8 mouse cellular contexts compared by ENCODE assay signal in the genomic region with DNA sequence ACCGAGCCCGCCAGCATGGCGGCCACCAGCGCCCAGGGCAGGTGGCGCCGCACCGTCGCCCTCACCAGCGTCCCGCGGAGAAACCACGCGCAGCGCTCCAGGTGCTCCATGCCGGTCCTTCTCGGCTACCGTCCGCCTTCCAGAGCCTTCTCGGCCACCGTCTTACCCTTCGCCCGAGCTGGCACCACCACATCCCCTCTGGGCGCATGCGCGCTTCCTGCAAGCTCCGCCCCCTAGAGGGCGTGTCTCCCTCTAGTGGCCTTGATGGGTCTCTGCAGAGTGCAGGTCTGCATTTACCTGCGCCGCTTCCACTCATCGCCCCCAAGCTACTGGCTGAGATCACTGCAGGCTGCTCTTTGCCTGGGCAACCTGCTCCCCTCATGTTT. TPM values are rescaled to one million over a fixed set of nuclear protein-coding genes. Genes with fewer than 3 reads are reported as not detected.
A peak's percentile ranks its signal among the peaks of the same experiment; 100 is the strongest.
DNase-seq lines count a peak whose midpoint lies in the region; ATAC-seq and TF ChIP-seq lines count a peak whose summit lies in the region.

A gene (minus strand): TSS at position 164 of the 386 bp plus-strand sequence.

- peaks cover 5% of the 10 kb centered on the region; the same call in 1 of the 2 replicates for H3K79me2 ChIP-seq in liver, adult 2 months (ENCODE audit: control insufficient read depth, insufficient read depth, low read length)
- H3K79me2 ChIP-seq in myocyte (ENCODE audit: control insufficient read depth, insufficient read depth), result no peaks in the 10 kb centered on the region

- peak; percentile 98 for ATAC-seq in erythroblast, adult 5-6 weeks (replicated peaks; ENCODE audit: low FRiP score, poor library complexity, severe bottlenecking)
- ATAC-seq in heart, embryonic 11.5 days (replicated peaks; ENCODE audit: insufficient number of reproducible peaks, low FRiP score, low TSS enrichment), result peak; percentile 90
- peak; percentile 96 for ATAC-seq in kidney, embryonic 16.5 days (ENCODE audit: low FRiP score, low TSS enrichment)

- peak within 1 kb of the TSS; percentile 85 for H3K4me2 ChIP-seq in heart, embryonic 11.5 days
- peak within 1 kb of the TSS; percentile 84 for H3K4me2 ChIP-seq in kidney, embryonic 16.5 days (replicated peaks; ENCODE audit: low read depth, low read length)
- peak within 1 kb of the TSS; percentile 96 for H3K4me2 ChIP-seq in myocyte (ENCODE audit: low read depth)

- WGBS in heart, embryonic 11.5 days (ENCODE audit: insufficient replicate concordance), result under 1% methylated on average over 30 of the region's 30 CpGs
- WGBS in kidney, embryonic 16.5 days, result under 1% methylated on average over 30 of the region's 30 CpGs
- under 1% methylated on average over 30 of the region's 30 CpGs for WGBS in liver, adult 2 months

- peaks cover 6% of the 10 kb centered on the region for H3K4me1 ChIP-seq in heart, embryonic 11.5 days (ENCODE audit: control insufficient read depth, insufficient read depth, low read length)
- peaks cover 7% of the 10 kb centered on the region for H3K4me1 ChIP-seq in kidney, embryonic 16.5 days (ENCODE audit: insufficient read depth, low read length)
- H3K4me1 ChIP-seq in liver, adult 2 months (ENCODE audit: control insufficient read depth, insufficient read depth, low read length), result peaks cover 15% of the 10 kb centered on the region

- peak within 1 kb of the TSS; percentile 88 for H3K9ac ChIP-seq in heart, embryonic 11.5 days (ENCODE audit: low read depth, low read length)
- H3K9ac ChIP-seq in kidney, embryonic 16.5 days (replicated peaks; ENCODE audit: low read length), result peak within 1 kb of the TSS; percentile 86
- peak within 1 kb of the TSS; percentile 95 for H3K9ac ChIP-seq in liver, adult 2 months (ENCODE audit: low read depth, low read length)

- H3K36me3 ChIP-seq in heart, embryonic 11.5 days (ENCODE audit: control insufficient read depth, insufficient read depth, low read length), result peaks cover 13% of the 10 kb centered on the region
- peaks cover 17% of the 10 kb centered on the region for H3K36me3 ChIP-seq in kidney, embryonic 16.5 days (ENCODE audit: insufficient read depth, low read length)
- H3K36me3 ChIP-seq in liver, adult 2 months (ENCODE audit: control insufficient read depth, insufficient read depth, low read length), result peaks cover 12% of the 10 kb centered on the region; the same call in 1 of the 2 replicates
- H3K36me3 ChIP-seq in myocyte (ENCODE audit: control insufficient read depth, insufficient read depth), result peaks cover 7% of the 10 kb centered on the region
- 0 out of 2 replicates have a peak, but pooled peaks cover 3% of the 10 kb centered on the region for H3K36me3 ChIP-seq in splenic B cell, adult 2 months (ENCODE audit: control insufficient read depth, insufficient read depth, low read length, poor library complexity, severe bottlenecking)

- DNase-seq in B cell, adult 2 months, result peak; percentile 97 to 98
- peak; percentile 98 for DNase-seq in brain, adult 2 months (ENCODE audit: low read depth, low spot score)
- peak; percentile 86 for DNase-seq in liver, adult 2 months (ENCODE audit: extremely low read depth, low read depth, low spot score)
- DNase-seq in splenic B cell, adult 2 months (ENCODE audit: low read depth, low spot score), result peak; percentile 99

- H3K9me3 ChIP-seq in heart, embryonic 11.5 days (replicated peaks; ENCODE audit: control insufficient read depth, low read length), result no peaks in the 10 kb centered on the region
- no peaks in the 10 kb centered on the region for H3K9me3 ChIP-seq in kidney, embryonic 16.5 days (ENCODE audit: low read length)

- peak within 1 kb of the TSS; percentile 75 for H3K4me3 ChIP-seq in heart, embryonic 11.5 days (ENCODE audit: low read depth, low read length)
- H3K4me3 ChIP-seq in kidney, embryonic 16.5 days (ENCODE audit: low read length), result peak within 1 kb of the TSS; percentile 88
- peak within 1 kb of the TSS; percentile 93 for H3K4me3 ChIP-seq in liver, adult 2 months (ENCODE audit: insufficient read depth, low read depth, low read length)
- peak within 1 kb of the TSS; percentile 85 for H3K4me3 ChIP-seq in myocyte

- TF ChIP-seq POLR2A in liver, adult 2 months (IDR thresholded peaks at IDR 0.05; ENCODE audit: extremely low read depth, insufficient read depth, low read length), result peak; percentile 63
- TF ChIP-seq POLR2A in myocyte (IDR thresholded peaks at IDR 0.05; ENCODE audit: insufficient read length, low read depth), result peak; percentile 81

- no peaks in the 10 kb centered on the region for H3K27me3 ChIP-seq in heart, embryonic 11.5 days (ENCODE audit: control insufficient read depth, insufficient read depth, low read length)
- H3K27me3 ChIP-seq in kidney, embryonic 16.5 days (ENCODE audit: insufficient read depth, low read length), result no peaks in the 10 kb centered on the region
- H3K27me3 ChIP-seq in liver, adult 2 months (ENCODE audit: control insufficient read depth, insufficient read depth, low read length), result no peaks in the 10 kb centered on the region
- no peaks in the 10 kb centered on the region for H3K27me3 ChIP-seq in myocyte (ENCODE audit: control insufficient read depth, insufficient read depth, insufficient read length)
- no peaks in the 10 kb centered on the region for H3K27me3 ChIP-seq in splenic B cell, adult 2 months (ENCODE audit: control insufficient read depth, insufficient read depth, low read length, poor library complexity, severe bottlenecking)

- H3ac ChIP-seq in myocyte (ENCODE audit: control insufficient read depth, insufficient read length), result peak within 1 kb of the TSS; percentile 13

- peak; percentile 99 for TF ChIP-seq CTCF in liver, adult 2 months (IDR thresholded peaks at IDR 0.05; ENCODE audit: low read depth, low read length)

- H3K27ac ChIP-seq in heart, embryonic 11.5 days (ENCODE audit: low read depth, low read length), result peak within 1 kb of the TSS; percentile 80
- H3K27ac ChIP-seq in kidney, embryonic 16.5 days (ENCODE audit: low read length), result 0 out of 2 replicates have a peak within 1 kb of the TSS, but pooled peaks have one; percentile 43
- peak within 1 kb of the TSS; percentile 94 for H3K27ac ChIP-seq in liver, adult 2 months (replicated peaks; ENCODE audit: insufficient read depth, low read depth, low read length)

TF ChIP-seq in myocyte, 11 proteins besides CTCF, POLR2A, EP300 and RAD21:
- TF ChIP-seq E2F4 (IDR thresholded peaks at IDR 0.05; ENCODE audit: insufficient read depth) (no peak), MYOD1 (IDR thresholded peaks at IDR 0.05; ENCODE audit: control insufficient read depth in 1 of 3, insufficient read length in 2 of 3, low read depth in 2 of 3) (peak in 2 of 3 experiments; percentile 59 to 66), USF1 (IDR thresholded peaks at IDR 0.05; ENCODE audit: low read depth) (no peak), TCF12 (IDR thresholded peaks at IDR 0.05; ENCODE audit: insufficient read depth, poor library complexity, severe bottlenecking) (no peak), MAX (IDR thresholded peaks at IDR 0.05; ENCODE audit: low read depth) (peak; percentile 16), CEBPB (IDR thresholded peaks at IDR 0.05; ENCODE audit: insufficient read depth, poor library complexity, severe bottlenecking) (no peak), TCF3 (IDR thresholded peaks at IDR 0.05; ENCODE audit: insufficient read length, low read depth) (no peak), MYOG (IDR thresholded peaks at IDR 0.05; ENCODE audit: control insufficient read depth in 1 of 3, insufficient read depth in 1 of 3, insufficient read length in 2 of 3, low read depth in 2 of 3) (peak in 1 of 3 experiments; percentile 66), SRF (IDR thresholded peaks at IDR 0.05; ENCODE audit: control insufficient read depth, insufficient read length, low read depth) (peak; percentile 72), POLR2AphosphoS2 (IDR thresholded peaks at IDR 0.05; ENCODE audit: insufficient read length, low read depth) (peak; percentile 79), REST (IDR thresholded peaks at IDR 0.05; ENCODE audit: insufficient read depth, insufficient read length) (no peak)

RNA-seq across cellular contexts. Expression of the gene that starts here (rescaled TPM):
- 0.21 TPM in 1 of 2 replicates, not detected in the other for total RNA-seq in erythroblast, adult 5-6 weeks (2015; ENCODE audit: low replicate concordance)
- total RNA-seq in erythroblast, adult 5-6 weeks (2017; ENCODE audit: low replicate concordance), result 0.77 and 2.2 TPM in 2 replicates
- polyA plus RNA-seq in heart, embryonic 11.5 days (2014; fragmentation: Nextera tagmentation; extraction: Ambion mirVana), result 11.6 and 14.6 TPM in 2 replicates
- polyA plus RNA-seq in kidney, embryonic 16.5 days (2015; fragmentation: Nextera tagmentation; extraction: Ambion mirVana), result 11.3 and 11.7 TPM in 2 replicates
- total RNA-seq in liver, adult 2 months (2014; rRNA removed), result 19.5 and 20.1 TPM in 2 replicates
- 19.8 and 20.9 TPM in 2 replicates for polyA plus RNA-seq in liver, adult 2 months (2012; rRNA removed)
- polyA plus RNA-seq in myocyte (2012; fragmentation: generic; extraction: Trizol), result 24.6 TPM

Comparison
In these comparisons a context has a peak if more than half of its experiments do, and no peak if none do; other contexts are left out.
1. Peak in every context shown above with its lines: DNase-seq, ATAC-seq, H3K4me3 ChIP-seq and H3K27ac ChIP-seq.
2. H3K27ac ChIP-seq: peak in every context shown above with its lines; median percentile 94 in liver, adult 2 months; 80 in heart, embryonic 11.5 days; 43 in kidney, embryonic 16.5 days.